Mouse (Mus musculus): ENCODE measurements around the gene Dgcr2. TPM values are rescaled to one million over a fixed set of nuclear protein-coding genes. Genes with fewer than 3 reads are reported as not detected.

The Dgcr2 gene
- polyA plus RNA-seq, 1 experiment from 2014 or later, result 72.9 TPM

DNA sequence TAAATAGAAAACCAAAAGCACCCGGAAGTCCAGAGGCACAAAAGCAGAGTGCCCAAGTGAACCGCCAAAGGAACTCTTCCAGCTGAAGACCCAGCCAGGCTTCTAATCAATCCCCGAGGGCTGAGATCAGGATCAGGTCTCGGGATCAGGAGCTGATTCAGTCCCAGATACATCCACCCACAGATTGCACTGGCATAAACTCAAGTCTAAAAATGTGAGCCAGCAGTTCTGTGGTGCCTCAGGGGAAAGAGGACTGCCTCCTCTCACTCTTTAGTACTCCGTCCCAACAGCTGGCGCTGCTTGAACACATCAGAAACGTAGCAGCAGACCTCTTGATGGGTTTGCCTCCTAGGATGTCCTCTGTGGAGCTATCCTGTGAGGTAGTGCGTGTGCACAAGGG, 81.8 kb downstream of the Dgcr2 start:
- 79% methylated on average over 8 of the region's 8 CpGs for WGBS
- H3K9ac ChIP-seq (ENCODE audit: low read depth, low read length), result no peak overlapping the region
- no peak overlapping the region for H3K27ac ChIP-seq (ENCODE audit: low read depth, low read length)
- H3K9me3 ChIP-seq (ENCODE audit: control insufficient read depth, low read length), result no peaks in the 10 kb centered on the region
- ATAC-seq (ENCODE audit: low FRiP score), result no peak
- peaks cover 16% of the 10 kb centered on the region for H3K27me3 ChIP-seq (ENCODE audit: control insufficient read depth, insufficient read depth, low read length)
- no peak for DNase-seq (ENCODE audit: low spot score)
- H3K4me2 ChIP-seq (replicated peaks; ENCODE audit: low read depth, low read length), result no peak overlapping the region
- H3K4me1 ChIP-seq (replicated peaks; ENCODE audit: control insufficient read depth, insufficient read depth, low read length), result no peaks in the 10 kb centered on the region
- H3K36me3 ChIP-seq (ENCODE audit: control insufficient read depth, insufficient read depth, low read length), result no peaks in the 10 kb centered on the region
- H3K4me3 ChIP-seq (ENCODE audit: low read depth, low read length), result no peak overlapping the region

- no peaks in the 10 kb centered on the region for H3K36me3 ChIP-seq (ENCODE audit: control insufficient read depth, insufficient read depth, low read length)
- no peak overlapping the region for H3K27ac ChIP-seq (ENCODE audit: low read depth, low read length)
- peak overlapping the region; percentile 63 for H3K9ac ChIP-seq (ENCODE audit: low read depth, low read length)
- H3K4me2 ChIP-seq (replicated peaks; ENCODE audit: low read depth, low read length), result peak overlapping the region; percentile 90
- H3K27me3 ChIP-seq (ENCODE audit: control insufficient read depth, insufficient read depth, low read length), result peaks cover 15% of the 10 kb centered on the region
- peak; percentile 90 for ATAC-seq (ENCODE audit: low FRiP score)
- peak overlapping the region; percentile 44 for H3K4me3 ChIP-seq (ENCODE audit: low read depth, low read length)
- no peaks in the 10 kb centered on the region for H3K4me1 ChIP-seq (replicated peaks; ENCODE audit: control insufficient read depth, insufficient read depth, low read length)
- peak; percentile 88 for DNase-seq (ENCODE audit: low spot score)
- H3K9me3 ChIP-seq (ENCODE audit: control insufficient read depth, low read length), result no peaks in the 10 kb centered on the region
- WGBS, result 2% methylated on average over 61 of the region's 63 CpGs
Measured at GRCm38 (mm10) chr16:17815411-17816402, 82.7 kb downstream of the Dgcr2 start.

GRCm38 (mm10) chr16:17813173-17813572, 85.2 kb downstream of the Dgcr2 start:
- Histone ChIP-seq H3K9ac (ENCODE audit: low read depth, low read length) (no peak overlapping the region), H3K4me3 (ENCODE audit: low read depth, low read length) (no peak overlapping the region), H3K9me3 (ENCODE audit: control insufficient read depth, low read length) (no peaks in the 10 kb centered on the region), H3K4me1 (replicated peaks; ENCODE audit: control insufficient read depth, insufficient read depth, low read length) (no peaks in the 10 kb centered on the region; the same call in 1 of the 2 replicates), H3K36me3 (ENCODE audit: control insufficient read depth, insufficient read depth, low read length) (no peaks in the 10 kb centered on the region), H3K27ac (ENCODE audit: low read depth, low read length) (no peak overlapping the region), H3K27me3 (ENCODE audit: control insufficient read depth, insufficient read depth, low read length) (peaks cover 23% of the 10 kb centered on the region), H3K4me2 (replicated peaks; ENCODE audit: low read depth, low read length) (no peak overlapping the region)
- no peak for ATAC-seq (ENCODE audit: low FRiP score)
- no peak for DNase-seq (ENCODE audit: low spot score)
- WGBS, result 57% methylated on average over 4 of the region's 4 CpGs

- DNase-seq (ENCODE audit: low spot score), result peak; percentile 65
- peaks cover 29% of the 10 kb centered on the region for H3K27me3 ChIP-seq (ENCODE audit: control insufficient read depth, insufficient read depth, low read length)
- H3K9ac ChIP-seq (ENCODE audit: low read depth, low read length), result no peak overlapping the region
- no peaks in the 10 kb centered on the region for H3K9me3 ChIP-seq (ENCODE audit: control insufficient read depth, low read length)
- no peak overlapping the region for H3K4me2 ChIP-seq (replicated peaks; ENCODE audit: low read depth, low read length)
- 5% methylated on average over 5 of the region's 5 CpGs for WGBS
- no peak overlapping the region for H3K27ac ChIP-seq (ENCODE audit: low read depth, low read length)
- H3K4me3 ChIP-seq (ENCODE audit: low read depth, low read length), result no peak overlapping the region
- peaks cover 4% of the 10 kb centered on the region for H3K4me1 ChIP-seq (replicated peaks; ENCODE audit: control insufficient read depth, insufficient read depth, low read length)
- no peak for ATAC-seq (ENCODE audit: low FRiP score)
- no peaks in the 10 kb centered on the region for H3K36me3 ChIP-seq (ENCODE audit: control insufficient read depth, insufficient read depth, low read length)
Measured at GRCm38 (mm10) chr16:17812120-17812519, 86.2 kb downstream of the Dgcr2 start.

DNA sequence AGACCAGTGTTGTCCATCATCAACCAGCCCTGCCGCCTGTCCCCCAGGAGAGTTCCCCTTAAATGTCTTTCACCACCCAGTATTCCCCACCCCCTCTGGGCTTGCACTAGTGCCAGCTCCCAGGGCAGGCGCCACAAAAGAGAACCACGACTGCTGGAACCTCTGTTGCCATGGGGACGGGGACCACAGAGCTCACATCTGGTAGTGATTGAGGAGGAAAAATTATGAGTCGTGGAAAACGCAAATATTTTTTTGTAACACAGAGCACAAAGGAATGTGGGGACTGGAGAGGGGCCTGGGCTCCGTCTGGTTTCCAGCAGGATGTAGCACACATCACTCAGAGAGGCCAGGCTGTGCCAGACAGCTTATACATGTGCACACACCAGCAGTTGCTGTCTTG, 88.7 kb downstream of the Dgcr2 start:
- Histone ChIP-seq H3K9ac (ENCODE audit: low read depth, low read length) (no peak overlapping the region), H3K36me3 (ENCODE audit: control insufficient read depth, insufficient read depth, low read length) (no peaks in the 10 kb centered on the region), H3K27ac (ENCODE audit: low read depth, low read length) (0 out of 2 replicates have a peak overlapping the region, but pooled peaks have one; percentile 10), H3K4me1 (replicated peaks; ENCODE audit: control insufficient read depth, insufficient read depth, low read length) (peaks cover 10% of the 10 kb centered on the region), H3K4me2 (replicated peaks; ENCODE audit: low read depth, low read length) (no peak overlapping the region), H3K4me3 (ENCODE audit: low read depth, low read length) (no peak overlapping the region), H3K9me3 (ENCODE audit: control insufficient read depth, low read length) (no peaks in the 10 kb centered on the region), H3K27me3 (ENCODE audit: control insufficient read depth, insufficient read depth, low read length) (peaks cover 40% of the 10 kb centered on the region)
- 22% methylated on average over 7 of the region's 7 CpGs for WGBS
- ATAC-seq (ENCODE audit: low FRiP score) (no peak), DNase-seq (ENCODE audit: low spot score) (peak; percentile 57)

GRCm38 (mm10) chr16:17809125-17809524, 89.2 kb downstream of the Dgcr2 start:
- Histone ChIP-seq H3K9ac (ENCODE audit: low read depth, low read length) (no peak overlapping the region), H3K4me3 (ENCODE audit: low read depth, low read length) (no peak overlapping the region), H3K27me3 (ENCODE audit: control insufficient read depth, insufficient read depth, low read length) (peaks cover 44% of the 10 kb centered on the region), H3K9me3 (ENCODE audit: control insufficient read depth, low read length) (no peaks in the 10 kb centered on the region), H3K27ac (ENCODE audit: low read depth, low read length) (no peak overlapping the region), H3K4me2 (replicated peaks; ENCODE audit: low read depth, low read length) (no peak overlapping the region), H3K4me1 (replicated peaks; ENCODE audit: control insufficient read depth, insufficient read depth, low read length) (peaks cover 12% of the 10 kb centered on the region), H3K36me3 (ENCODE audit: control insufficient read depth, insufficient read depth, low read length) (no peaks in the 10 kb centered on the region)
- ATAC-seq (ENCODE audit: low FRiP score) (no peak), DNase-seq (ENCODE audit: low spot score) (no peak)
- WGBS, result 69% methylated on average over 4 of the region's 4 CpGs

- peaks cover 21% of the 10 kb centered on the region for H3K4me1 ChIP-seq (replicated peaks; ENCODE audit: control insufficient read depth, insufficient read depth, low read length)
- 3% methylated on average over 72 of the region's 73 CpGs for WGBS
- peaks cover 58% of the 10 kb centered on the region for H3K27me3 ChIP-seq (ENCODE audit: control insufficient read depth, insufficient read depth, low read length)
- peak overlapping the region; percentile 55 for H3K4me3 ChIP-seq (ENCODE audit: low read depth, low read length)
- peak overlapping the region; percentile 81 for H3K9ac ChIP-seq (ENCODE audit: low read depth, low read length)
- peak overlapping the region; percentile 99 for H3K4me2 ChIP-seq (replicated peaks; ENCODE audit: low read depth, low read length)
- H3K9me3 ChIP-seq (ENCODE audit: control insufficient read depth, low read length), result no peaks in the 10 kb centered on the region
- peak; percentile 84 for ATAC-seq (ENCODE audit: low FRiP score)
- H3K36me3 ChIP-seq (ENCODE audit: control insufficient read depth, insufficient read depth, low read length), result no peaks in the 10 kb centered on the region
- DNase-seq (ENCODE audit: low spot score), result peak; percentile 93
- H3K27ac ChIP-seq (ENCODE audit: low read depth, low read length), result peak overlapping the region; percentile 51
Measured at GRCm38 (mm10) chr16:17807192-17808009, 91.0 kb downstream of the Dgcr2 start.

DNA sequence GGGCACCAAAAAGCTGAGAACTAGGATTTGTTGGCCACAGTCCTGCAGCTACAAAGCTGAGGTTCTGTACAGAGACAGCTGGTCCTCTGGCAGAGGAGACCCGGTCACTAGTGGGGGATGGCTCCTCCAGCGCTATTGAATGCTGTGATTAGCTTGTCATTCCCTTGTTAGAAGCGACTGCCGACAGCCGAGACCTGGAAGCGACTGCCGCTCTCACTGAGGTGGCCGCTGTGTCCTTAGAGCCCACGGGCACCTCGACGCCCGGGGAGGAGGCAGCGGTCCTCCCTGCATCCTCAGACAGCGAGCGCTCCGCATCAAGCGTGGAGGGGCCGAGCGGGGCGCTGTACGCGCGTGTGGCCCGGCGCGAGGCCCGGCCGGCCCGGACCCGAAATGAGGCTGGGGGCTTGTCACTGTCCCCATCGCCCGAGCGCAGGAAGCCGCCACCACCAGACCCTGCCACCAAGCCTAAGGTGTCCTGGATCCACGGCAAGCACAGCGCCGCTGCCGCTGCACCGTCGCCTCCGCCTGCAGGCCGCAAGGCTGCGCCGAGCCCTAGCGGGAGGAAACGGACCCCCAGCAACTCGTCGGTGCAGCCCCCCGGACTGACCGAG, 91.7 kb downstream of the Dgcr2 start:
- Histone ChIP-seq H3K9ac (ENCODE audit: low read depth, low read length) (peak overlapping the region; percentile 81), H3K27me3 (ENCODE audit: control insufficient read depth, insufficient read depth, low read length) (peaks cover 66% of the 10 kb centered on the region), H3K4me3 (ENCODE audit: low read depth, low read length) (peak overlapping the region; percentile 55), H3K4me2 (replicated peaks; ENCODE audit: low read depth, low read length) (peak overlapping the region; percentile 99), H3K9me3 (ENCODE audit: control insufficient read depth, low read length) (no peaks in the 10 kb centered on the region), H3K36me3 (ENCODE audit: control insufficient read depth, insufficient read depth, low read length) (no peaks in the 10 kb centered on the region), H3K4me1 (replicated peaks; ENCODE audit: control insufficient read depth, insufficient read depth, low read length) (peaks cover 21% of the 10 kb centered on the region), H3K27ac (ENCODE audit: low read depth, low read length) (peak overlapping the region; percentile 51)
- WGBS, result 4% methylated on average over 49 of the region's 50 CpGs
- DNase-seq (ENCODE audit: low spot score), result peak; percentile 70
- peak; percentile 48 for ATAC-seq (ENCODE audit: low FRiP score)

All from hindbrain, embryonic 11.5 days (tissue).